Mouse (Mus musculus) liver, adult 2 months (tissue): ENCODE data around the gene Cd79b. TPM values are rescaled to one million over a fixed set of nuclear protein-coding genes. Genes with fewer than 3 reads are reported as not detected.

Experiments used
- DNase-seq: peaks from one replicate; pipeline ENCODE4 v3.0.0-alpha.2; 2011; ENCODE audit warnings: low read depth, low spot score; ENCODE audit errors: extremely low read depth
- H3K27ac ChIP-seq: fragments of 200-500 bp; replicated peaks from 2 replicates; pipeline ENCODE4 v1.5.1; 2012; ENCODE audit warnings: low read depth, mild to moderate bottlenecking, control low read depth, inconsistent platforms, low read length; ENCODE audit not compliant: insufficient read depth
- H3K27me3 ChIP-seq: fragments of 200-500 bp; 2 replicates; pipeline ENCODE4 v1.6.1; 2012; ENCODE audit warnings: mild to moderate bottlenecking, moderate library complexity, low read length, inconsistent platforms; ENCODE audit not compliant: control insufficient read depth, insufficient read depth
- H3K36me3 ChIP-seq: fragments of 200-500 bp; 2 replicates; pipeline ENCODE4 v1.6.1; 2012; ENCODE audit warnings: low read length, inconsistent platforms; ENCODE audit not compliant: control insufficient read depth, insufficient read depth
- H3K4me1 ChIP-seq: fragments of 200-500 bp; 2 replicates; pipeline ENCODE4 v1.6.1; 2011; ENCODE audit warnings: low read length; ENCODE audit not compliant: control insufficient read depth, insufficient read depth
- H3K4me3 ChIP-seq: fragments of 200-500 bp; 2 replicates; pipeline ENCODE4 v1.5.1; 2011; ENCODE audit warnings: low read depth, mild to moderate bottlenecking, control low read depth, low read length, moderate library complexity; ENCODE audit not compliant: insufficient read depth
- H3K79me2 ChIP-seq: fragments of 200-500 bp; 2 replicates; pipeline ENCODE4 v1.6.1; 2012; ENCODE audit warnings: inconsistent platforms, mild to moderate bottlenecking, low read length, moderate library complexity; ENCODE audit not compliant: control insufficient read depth, insufficient read depth
- H3K9ac ChIP-seq: fragments of 200-500 bp; 2 replicates; pipeline ENCODE4 v1.6.1; 2012; ENCODE audit warnings: low read depth, mild to moderate bottlenecking, control low read depth, inconsistent platforms, low read length
- CTCF ChIP-seq: fragments of 200-500 bp; IDR thresholded peaks from 2 replicates; pipeline ENCODE4 v1.5.1; 2011; ENCODE audit warnings: low read depth, low read length, control low read depth
- POLR2A ChIP-seq: fragments of 200-500 bp; IDR thresholded peaks from 2 replicates; pipeline ENCODE4 v1.6.1; 2011; ENCODE audit warnings: low read length, control low read depth; ENCODE audit not compliant: insufficient read depth; ENCODE audit errors: extremely low read depth
- WGBS: fragments of 180-500 bp; shearing (Covaris S2); methylation state at CpG from one replicate; pipeline ENCODE4 v1.1.7; 2018; 5-methylcytosine and 5-hydroxymethylcytosine counted together
- polyA plus RNA-seq: library from polyadenylated mRNA; depleted of rRNA; stranded (reverse); fragments of >200 nt; gene quantifications from 2 replicates; pipeline ENCODE4 v1.2.3, GENCODE M21; 2012
- total RNA-seq: library from RNA; depleted of rRNA; stranded (reverse); fragments of >200 nt; gene quantifications from 2 replicates; pipeline ENCODE4 v1.2.3, GENCODE M21; 2014

The Cd79b gene
- total and polyA plus RNA-seq, 2 experiments: 2.1 to 3.8 TPM

- Histone ChIP-seq H3K4me3 (no peak overlapping the region), H3K27me3 (no peaks in the 10 kb centered on the region), H3K4me1 (no peaks in the 10 kb centered on the region), H3K79me2 (no peaks in the 10 kb centered on the region), H3K36me3 (no peaks in the 10 kb centered on the region), H3K27ac (no peak overlapping the region), H3K9ac (no peak overlapping the region)
- 87% methylated on average over 7 of the region's 7 CpGs for WGBS
- no peak for TF ChIP-seq CTCF
- no peak for DNase-seq
Observed at GRCm38 (mm10) chr11:106338870-106339269, 24.3 kb upstream of the Cd79b start.

- H3K27ac ChIP-seq: no peak overlapping the region
- no peaks in the 10 kb centered on the region for H3K36me3 ChIP-seq
- H3K4me1 ChIP-seq: no peaks in the 10 kb centered on the region
- H3K79me2 ChIP-seq: no peaks in the 10 kb centered on the region
- no peak for DNase-seq
- 87% methylated on average over 5 of the region's 5 CpGs for WGBS
- TF ChIP-seq POLR2A: no peak
- TF ChIP-seq CTCF: no peak
- H3K4me3 ChIP-seq: no peak overlapping the region
- H3K27me3 ChIP-seq: no peaks in the 10 kb centered on the region
- no peak overlapping the region for H3K9ac ChIP-seq
Observed at GRCm38 (mm10) chr11:106338029-106338428, 23.5 kb upstream of the Cd79b start.

GRCm38 (mm10) chr11:106334066-106334465 lies 19.5 kb upstream of the Cd79b start:
- 28% methylated on average over 2 of the region's 2 CpGs for WGBS
- Histone ChIP-seq H3K9ac (no peak overlapping the region), H3K27me3 (no peaks in the 10 kb centered on the region), H3K4me1 (no peaks in the 10 kb centered on the region), H3K79me2 (no peaks in the 10 kb centered on the region), H3K4me3 (no peak overlapping the region), H3K27ac (no peak overlapping the region), H3K36me3 (no peaks in the 10 kb centered on the region)
- DNase-seq: no peak
- no peak for TF ChIP-seq CTCF

GRCm38 (mm10) chr11:106332458-106332857 lies 17.9 kb upstream of the Cd79b start:
- Histone ChIP-seq H3K27ac (no peak overlapping the region), H3K4me3 (no peak overlapping the region), H3K9ac (no peak overlapping the region), H3K36me3 (no peaks in the 10 kb centered on the region), H3K4me1 (no peaks in the 10 kb centered on the region), H3K79me2 (no peaks in the 10 kb centered on the region), H3K27me3 (no peaks in the 10 kb centered on the region)
- TF ChIP-seq CTCF (no peak), POLR2A (no peak)
- no peak for DNase-seq
- WGBS: 51% methylated on average over 4 of the region's 4 CpGs

- Histone ChIP-seq H3K4me3 (no peak overlapping the region), H3K79me2 (no peaks in the 10 kb centered on the region), H3K27me3 (no peaks in the 10 kb centered on the region), H3K9ac (no peak overlapping the region), H3K27ac (no peak overlapping the region), H3K4me1 (no peaks in the 10 kb centered on the region), H3K36me3 (no peaks in the 10 kb centered on the region)
- 60% methylated on average over 7 of the region's 7 CpGs for WGBS
- peak; percentile 14 for DNase-seq
- no peak for TF ChIP-seq POLR2A
- no peak for TF ChIP-seq CTCF
Observed at GRCm38 (mm10) chr11:106329682-106330081, 15.1 kb upstream of the Cd79b start.

GRCm38 (mm10) chr11:106329128-106329527 lies 14.6 kb upstream of the Cd79b start:
- WGBS: 14% methylated on average over 6 of the region's 6 CpGs
- H3K4me1 ChIP-seq: no peaks in the 10 kb centered on the region

More at GRCm38 (mm10) chr11:106329128-106329527, 14.6 kb upstream of the Cd79b start:
- Histone ChIP-seq H3K27ac (no peak overlapping the region), H3K36me3 (no peaks in the 10 kb centered on the region), H3K4me3 (no peak overlapping the region), H3K27me3 (no peaks in the 10 kb centered on the region), H3K9ac (no peak overlapping the region), H3K79me2 (no peaks in the 10 kb centered on the region)
- TF ChIP-seq POLR2A (no peak), CTCF (no peak)
- no peak for DNase-seq
